Mouse (Mus musculus): Measurements from ENCODE around the gene Klk10. TPM values are rescaled to one million over a fixed set of nuclear protein-coding genes. Genes with fewer than 3 reads are reported as not detected.

The Klk10 gene
- total and polyA plus RNA-seq, 3 experiments, result not detected

DNA sequence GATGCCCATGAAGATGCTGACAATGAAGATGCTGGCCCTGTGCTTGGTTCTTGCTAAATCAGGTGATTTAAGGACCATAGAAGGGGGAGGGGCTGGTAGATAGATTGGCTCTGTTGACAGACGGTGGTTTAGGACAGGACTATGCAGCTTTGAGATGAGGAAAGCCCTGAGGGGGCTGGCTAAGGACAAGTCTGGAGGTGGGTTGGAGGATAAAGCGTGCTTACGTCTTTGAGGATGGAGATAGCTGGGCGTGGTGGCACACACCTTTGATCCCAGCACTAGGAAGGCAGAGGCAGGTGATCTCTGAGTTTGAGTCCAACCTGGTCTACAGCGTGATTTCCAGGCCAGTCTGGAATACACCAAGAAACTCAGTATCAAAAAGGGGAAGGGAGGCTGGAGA is 45.2 kb downstream of the Klk10 start:
- ATAC-seq (ENCODE audit: extremely low read depth, insufficient number of reproducible peaks, low FRiP score, poor library complexity, severe bottlenecking) (no peak), DNase-seq (ENCODE audit: low spot score) (no peak)
- Histone ChIP-seq H3K9me3 (replicated peaks) (no peaks in the 10 kb centered on the region), H3K27me3 (ENCODE audit: insufficient read depth, low read length) (no peaks in the 10 kb centered on the region), H3K4me1 (ENCODE audit: insufficient read depth, low read depth, low read length) (no peaks in the 10 kb centered on the region), H3K36me3 (replicated peaks) (no peaks in the 10 kb centered on the region), H3K4me3 (ENCODE audit: low read depth, low read length) (no peak overlapping the region)
- TF ChIP-seq GATA1 (IDR thresholded peaks at IDR 0.05; ENCODE audit: borderline replicate concordance, low read length) (no peak), TAL1 (conservative IDR thresholded peaks at IDR 0.05; ENCODE audit: low read depth, low read length) (no peak), POLR2AphosphoS5 (IDR thresholded peaks at IDR 0.05; ENCODE audit: insufficient replicate concordance, low read depth, low read length) (no peak), CTCF (IDR thresholded peaks at IDR 0.05; ENCODE audit: low read depth, low read length) (no peak), GATA2 (IDR thresholded peaks at IDR 0.05; ENCODE audit: borderline replicate concordance, low read depth, low read length) (no peak)

DNA sequence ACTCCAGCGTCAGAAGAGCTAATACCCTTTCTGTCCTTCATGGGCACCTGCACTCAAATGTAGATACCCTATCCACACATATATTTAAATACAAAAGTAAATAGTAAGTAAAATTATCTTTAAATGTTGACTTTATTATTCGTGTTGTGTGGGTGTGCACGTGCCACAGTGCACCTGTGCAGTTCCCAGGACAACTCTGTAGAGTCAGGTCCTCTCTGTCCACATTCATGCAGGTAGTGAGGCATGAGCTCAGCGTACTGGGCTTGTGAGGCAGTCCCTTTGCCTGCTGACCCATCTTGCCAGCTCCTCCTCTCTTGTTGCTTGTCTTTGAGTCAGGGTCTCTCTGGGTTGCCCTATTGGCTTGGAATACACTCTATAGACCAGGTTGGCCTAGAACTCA is 46.9 kb downstream of the Klk10 start:
- H3K9me3 ChIP-seq (replicated peaks), result no peaks in the 10 kb centered on the region
- H3K4me3 ChIP-seq (ENCODE audit: low read depth, low read length), result no peak overlapping the region
- no peak for TF ChIP-seq TAL1 (conservative IDR thresholded peaks at IDR 0.05; ENCODE audit: low read depth, low read length)
- no peak for TF ChIP-seq GATA2 (IDR thresholded peaks at IDR 0.05; ENCODE audit: borderline replicate concordance, low read depth, low read length)
- no peak for TF ChIP-seq GATA1 (IDR thresholded peaks at IDR 0.05; ENCODE audit: borderline replicate concordance, low read length)
- ATAC-seq (ENCODE audit: extremely low read depth, insufficient number of reproducible peaks, low FRiP score, poor library complexity, severe bottlenecking), result no peak
- no peaks in the 10 kb centered on the region for H3K36me3 ChIP-seq (replicated peaks)
- no peaks in the 10 kb centered on the region for H3K27me3 ChIP-seq (ENCODE audit: insufficient read depth, low read length)
- no peak for DNase-seq (ENCODE audit: low spot score)
- no peaks in the 10 kb centered on the region for H3K4me1 ChIP-seq (ENCODE audit: insufficient read depth, low read depth, low read length)

DNA sequence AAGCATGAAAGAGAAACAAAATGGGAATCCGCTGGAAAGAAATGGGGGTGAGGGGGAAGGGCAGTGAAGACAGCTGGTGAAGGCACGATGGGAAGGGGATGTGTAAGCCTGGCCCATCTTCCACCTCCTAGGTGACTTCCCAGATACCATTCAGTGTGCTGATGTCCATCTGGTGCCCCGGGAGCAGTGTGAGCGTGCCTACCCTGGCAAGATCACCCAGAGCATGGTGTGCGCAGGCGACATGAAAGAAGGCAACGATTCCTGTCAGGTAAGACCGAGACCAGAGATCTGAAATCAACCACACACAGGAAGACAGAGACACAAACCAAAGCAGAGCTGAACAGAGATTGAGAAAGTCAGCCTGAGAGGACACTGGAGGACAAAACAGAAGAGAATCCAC is 48.2 kb downstream of the Klk10 start:
- Histone ChIP-seq H3K36me3 (replicated peaks) (no peaks in the 10 kb centered on the region), H3K27me3 (ENCODE audit: insufficient read depth, low read length) (no peaks in the 10 kb centered on the region), H3K9me3 (replicated peaks) (no peaks in the 10 kb centered on the region), H3K4me1 (ENCODE audit: insufficient read depth, low read depth, low read length) (no peaks in the 10 kb centered on the region), H3K4me3 (ENCODE audit: low read depth, low read length) (no peak overlapping the region)
- no peak for DNase-seq (ENCODE audit: low spot score)
- TF ChIP-seq CTCF (IDR thresholded peaks at IDR 0.05; ENCODE audit: low read depth, low read length) (no peak), POLR2AphosphoS5 (IDR thresholded peaks at IDR 0.05; ENCODE audit: insufficient replicate concordance, low read depth, low read length) (no peak), TAL1 (conservative IDR thresholded peaks at IDR 0.05; ENCODE audit: low read depth, low read length) (no peak), GATA2 (IDR thresholded peaks at IDR 0.05; ENCODE audit: borderline replicate concordance, low read depth, low read length) (no peak), GATA1 (IDR thresholded peaks at IDR 0.05; ENCODE audit: borderline replicate concordance, low read length) (no peak)
- no peak for ATAC-seq (ENCODE audit: extremely low read depth, insufficient number of reproducible peaks, low FRiP score, poor library complexity, severe bottlenecking)

Other genes starting within 250 kb of the Klk10 start
Only the 20 nearest of the 23 such genes appear.
- 7.0 and 11.0 TPM in 2 replicates for gene Zfp719, start 201.4 kb upstream of the Klk10 start, total RNA-seq (2014; fragmentation: Nextera tagmentation)
- 6.4 and 7.8 TPM in 2 replicates for gene Zfp719, start 201.4 kb upstream of the Klk10 start, total RNA-seq (2017)
- gene Zfp719, start 201.4 kb upstream of the Klk10 start, polyA plus RNA-seq (2012), result 0.07 and 0.12 TPM in 2 replicates
- gene Zfp819, start 173.9 kb upstream of the Klk10 start, total RNA-seq (2014; fragmentation: Nextera tagmentation), result not detected in 2 replicates
- 0.05 TPM in 1 of 2 replicates, not detected in the other for gene Zfp819, start 173.9 kb upstream of the Klk10 start, total RNA-seq (2017)
- gene Zfp819, start 173.9 kb upstream of the Klk10 start, polyA plus RNA-seq (2012), result not detected in 2 replicates
- gene Ceacam18, start 146.3 kb upstream of the Klk10 start, total RNA-seq (2014; fragmentation: Nextera tagmentation), result not detected in 2 replicates
- gene Ceacam18, start 146.3 kb upstream of the Klk10 start, total RNA-seq (2017), result 0.16 and 0.29 TPM in 2 replicates
- not detected in 2 replicates for gene Ceacam18, start 146.3 kb upstream of the Klk10 start, polyA plus RNA-seq (2012)
- 1.2 TPM in 1 of 2 replicates, not detected in the other for gene Siglece, start 120.9 kb upstream of the Klk10 start, total RNA-seq (2014; fragmentation: Nextera tagmentation)
- 0.05 TPM in 1 of 2 replicates, not detected in the other for gene Siglece, start 120.9 kb upstream of the Klk10 start, total RNA-seq (2017)
- gene Siglece, start 120.9 kb upstream of the Klk10 start, polyA plus RNA-seq (2012), result not detected in 2 replicates
- gene Ctu1, start 109.0 kb upstream of the Klk10 start, total RNA-seq (2014; fragmentation: Nextera tagmentation), result 2.5 and 2.7 TPM in 2 replicates
- gene Ctu1, start 109.0 kb upstream of the Klk10 start, total RNA-seq (2017), result 6.5 and 8.6 TPM in 2 replicates
- 14.9 and 20.9 TPM in 2 replicates for gene Ctu1, start 109.0 kb upstream of the Klk10 start, polyA plus RNA-seq (2012)
- not detected in 2 replicates for gene Klk14, start 90.6 kb upstream of the Klk10 start, total RNA-seq (2014; fragmentation: Nextera tagmentation)
- not detected in 2 replicates for gene Klk14, start 90.6 kb upstream of the Klk10 start, total RNA-seq (2017)
- gene Klk14, start 90.6 kb upstream of the Klk10 start, polyA plus RNA-seq (2012), result not detected in 2 replicates
- not detected in 2 replicates for gene Klk13, start 68.5 kb upstream of the Klk10 start, total RNA-seq (2014; fragmentation: Nextera tagmentation)
- 0.27 TPM in 1 of 2 replicates, not detected in the other for gene Klk13, start 68.5 kb upstream of the Klk10 start, total RNA-seq (2017)
- gene Klk13, start 68.5 kb upstream of the Klk10 start, polyA plus RNA-seq (2012), result not detected in 2 replicates
- not detected in 2 replicates for gene Klk12, start 12.1 kb upstream of the Klk10 start, total RNA-seq (2014; fragmentation: Nextera tagmentation)
- gene Klk12, start 12.1 kb upstream of the Klk10 start, total RNA-seq (2017), result not detected in 2 replicates
- gene Klk12, start 12.1 kb upstream of the Klk10 start, polyA plus RNA-seq (2012), result not detected in 2 replicates
- not detected in 2 replicates for gene Klk11, start 6.4 kb upstream of the Klk10 start, total RNA-seq (2014; fragmentation: Nextera tagmentation)
- not detected in 2 replicates for gene Klk11, start 6.4 kb upstream of the Klk10 start, total RNA-seq (2017)
- not detected in 2 replicates for gene Klk11, start 6.4 kb upstream of the Klk10 start, polyA plus RNA-seq (2012)
- gene Klk9, start 10.9 kb downstream of the Klk10 start, total RNA-seq (2014; fragmentation: Nextera tagmentation), result not detected in 2 replicates
- gene Klk9, start 10.9 kb downstream of the Klk10 start, total RNA-seq (2017), result 0.06 TPM in 1 of 2 replicates, not detected in the other
- gene Klk9, start 10.9 kb downstream of the Klk10 start, polyA plus RNA-seq (2012), result not detected in 2 replicates
- not detected in 2 replicates for gene Klk8, start 16.5 kb downstream of the Klk10 start, total RNA-seq (2014; fragmentation: Nextera tagmentation)
- gene Klk8, start 16.5 kb downstream of the Klk10 start, total RNA-seq (2017), result not detected in 2 replicates
- not detected in 2 replicates for gene Klk8, start 16.5 kb downstream of the Klk10 start, polyA plus RNA-seq (2012)
- not detected in 2 replicates for gene Klk7, start 30.3 kb downstream of the Klk10 start, total RNA-seq (2014; fragmentation: Nextera tagmentation)
- gene Klk7, start 30.3 kb downstream of the Klk10 start, total RNA-seq (2017), result 0.05 TPM in 1 of 2 replicates, not detected in the other
- not detected in 2 replicates for gene Klk7, start 30.3 kb downstream of the Klk10 start, polyA plus RNA-seq (2012)
- not detected in 2 replicates for gene Klk6, start 43.5 kb downstream of the Klk10 start, total RNA-seq (2014; fragmentation: Nextera tagmentation)
- 0.05 TPM in 1 of 2 replicates, not detected in the other for gene Klk6, start 43.5 kb downstream of the Klk10 start, total RNA-seq (2017)
- not detected in 2 replicates for gene Klk6, start 43.5 kb downstream of the Klk10 start, polyA plus RNA-seq (2012)
- gene Klk5, start 60.9 kb downstream of the Klk10 start, total RNA-seq (2014; fragmentation: Nextera tagmentation), result not detected in 2 replicates
- gene Klk5, start 60.9 kb downstream of the Klk10 start, total RNA-seq (2017), result 0.11 TPM in 1 of 2 replicates, not detected in the other
- not detected in 2 replicates for gene Klk5, start 60.9 kb downstream of the Klk10 start, polyA plus RNA-seq (2012)
- gene Klk4, start 100.1 kb downstream of the Klk10 start, total RNA-seq (2014; fragmentation: Nextera tagmentation), result not detected in 2 replicates
- gene Klk4, start 100.1 kb downstream of the Klk10 start, total RNA-seq (2017), result not detected in 2 replicates
- gene Klk4, start 100.1 kb downstream of the Klk10 start, polyA plus RNA-seq (2012), result not detected in 2 replicates
- not detected in 2 replicates for gene Klk15, start 152.7 kb downstream of the Klk10 start, total RNA-seq (2014; fragmentation: Nextera tagmentation)
- gene Klk15, start 152.7 kb downstream of the Klk10 start, total RNA-seq (2017), result not detected in 2 replicates
- gene Klk15, start 152.7 kb downstream of the Klk10 start, polyA plus RNA-seq (2012), result not detected in 2 replicates
- gene Klk1b8, start 169.6 kb downstream of the Klk10 start, total RNA-seq (2014; fragmentation: Nextera tagmentation), result not detected in 2 replicates
- not detected in 2 replicates for gene Klk1b8, start 169.6 kb downstream of the Klk10 start, total RNA-seq (2017)
- not detected in 2 replicates for gene Klk1b8, start 169.6 kb downstream of the Klk10 start, polyA plus RNA-seq (2012)
- gene Klk1b1, start 185.7 kb downstream of the Klk10 start, total RNA-seq (2014; fragmentation: Nextera tagmentation), result not detected in 2 replicates
- not detected in 2 replicates for gene Klk1b1, start 185.7 kb downstream of the Klk10 start, total RNA-seq (2017)
- not detected in 2 replicates for gene Klk1b1, start 185.7 kb downstream of the Klk10 start, polyA plus RNA-seq (2012)
- not detected in 2 replicates for gene Klk1b9, start 195.0 kb downstream of the Klk10 start, total RNA-seq (2014; fragmentation: Nextera tagmentation)
- not detected in 2 replicates for gene Klk1b9, start 195.0 kb downstream of the Klk10 start, total RNA-seq (2017)
- not detected in 2 replicates for gene Klk1b9, start 195.0 kb downstream of the Klk10 start, polyA plus RNA-seq (2012)
- gene Klk1b11, start 214.8 kb downstream of the Klk10 start, total RNA-seq (2014; fragmentation: Nextera tagmentation), result not detected in 2 replicates
- not detected in 2 replicates for gene Klk1b11, start 214.8 kb downstream of the Klk10 start, total RNA-seq (2017)
- not detected in 2 replicates for gene Klk1b11, start 214.8 kb downstream of the Klk10 start, polyA plus RNA-seq (2012)